Mouse (Mus musculus) G1E (cell line): ENCODE data around the gene Cks1brt. TPM values are rescaled to one million over a fixed set of nuclear protein-coding genes. Genes with fewer than 3 reads are reported as not detected.
"Not testable (repeated sequence)": the region's sequence is repeated elsewhere in the genome, so short reads cannot be mapped to it uniquely, and the experiment has no call there.

ENCODE experiments used
- ATAC-seq: 2 replicates; pipeline ENCODE4 v1.8.0; 2016; ENCODE audit warnings: mild to moderate bottlenecking; ENCODE audit not compliant: insufficient number of reproducible peaks, poor library complexity, low FRiP score, severe bottlenecking; ENCODE audit errors: extremely low read depth
- DNase-seq: peaks from one replicate; pipeline ENCODE4 v3.0.0; 2012; ENCODE audit warnings: low spot score
- H3K27me3 ChIP-seq: 2 replicates; pipeline ENCODE4 v1.6.1; 2012; ENCODE audit warnings: mild to moderate bottlenecking, low read length, inconsistent platforms; ENCODE audit not compliant: insufficient read depth
- H3K36me3 ChIP-seq: replicated peaks from 2 replicates; pipeline ENCODE3; 2012; ENCODE audit warnings: mild to moderate bottlenecking, inconsistent platforms
- H3K4me1 ChIP-seq: 2 replicates; pipeline ENCODE4 v1.6.1; 2012; ENCODE audit warnings: low read depth, low read length, inconsistent platforms, mixed read lengths; ENCODE audit not compliant: insufficient read depth
- H3K4me3 ChIP-seq: 2 replicates; pipeline ENCODE4 v1.5.1; 2012; ENCODE audit warnings: low read depth, mild to moderate bottlenecking, inconsistent platforms, low read length, moderate library complexity, mixed read lengths
- H3K9me3 ChIP-seq: replicated peaks from 2 replicates; pipeline ENCODE4 v1.6.1; 2012; ENCODE audit warnings: inconsistent platforms
- CTCF ChIP-seq: IDR thresholded peaks from 2 replicates; pipeline ENCODE4 v1.5.1; 2012; ENCODE audit warnings: low read depth, low read length, inconsistent platforms, mixed read lengths
- GATA1 ChIP-seq: IDR thresholded peaks from 2 replicates; pipeline ENCODE4 v1.6.1; 2012; ENCODE audit warnings: borderline replicate concordance, low read length, inconsistent platforms, mixed read lengths
- GATA2 ChIP-seq: IDR thresholded peaks from 2 replicates; pipeline ENCODE4 v1.6.1; 2012; ENCODE audit warnings: low read depth, low read length, inconsistent platforms, borderline replicate concordance
- POLR2AphosphoS5 ChIP-seq: IDR thresholded peaks from 2 replicates; pipeline ENCODE4 v1.6.1; 2012; ENCODE audit warnings: low read depth, low read length, inconsistent platforms; ENCODE audit not compliant: insufficient replicate concordance
- TAL1 ChIP-seq: conservative IDR thresholded peaks from 2 replicates; pipeline ENCODE4 v1.6.1; 2012; ENCODE audit warnings: low read depth, low read length, inconsistent platforms, mixed read lengths
- polyA plus RNA-seq: library from polyadenylated mRNA; stranded (reverse); fragments of >175 nt; gene quantifications from 2 replicates; pipeline ENCODE4 v1.2.3, GENCODE M21; 2012
- total RNA-seq, 2 experiments: library from RNA; stranded (forward) in 1 of 2; stranded (reverse) in 1 of 2; fragments of 200-1000 nt in 1 of 2; fragments of >200 nt in 1 of 2; fragmentation: Nextera tagmentation in 1 of 2; gene quantifications; 2 replicates each; pipeline ENCODE4 v1.2.3; 2014 to 2017

Cks1brt gene
- total RNA-seq (2014; fragmentation: Nextera tagmentation) (not detected in 2 replicates), total RNA-seq (2017) (0.16 TPM in 1 of 2 replicates, not detected in the other), polyA plus RNA-seq (not detected in 2 replicates)

GRCm38 (mm10) chr8:85151624-85152023 lies at the start of gene Cks1brt:
Gene Cks1brt, plus strand, starts transcription at chr8:85151924.
- no peak for DNase-seq
- TF ChIP-seq POLR2AphosphoS5 (no peak), CTCF (no peak), GATA2 (no peak), GATA1 (no peak), TAL1 (no peak)
- no peaks in the 10 kb centered on the region for H3K36me3 ChIP-seq
- no peak for ATAC-seq
- no peaks in the 10 kb centered on the region for H3K27me3 ChIP-seq
- no peak within 1 kb of the TSS for H3K4me3 ChIP-seq
- H3K9me3 ChIP-seq, result peaks cover 33% of the 10 kb centered on the region
- H3K4me1 ChIP-seq, result no peaks in the 10 kb centered on the region

GRCm38 (mm10) chr8:85113241-85113640 lies 38.5 kb upstream of the Cks1brt start:
- ATAC-seq, result no peak
- Histone ChIP-seq H3K4me3 (no peak overlapping the region), H3K4me1 (no peaks in the 10 kb centered on the region)

DNA sequence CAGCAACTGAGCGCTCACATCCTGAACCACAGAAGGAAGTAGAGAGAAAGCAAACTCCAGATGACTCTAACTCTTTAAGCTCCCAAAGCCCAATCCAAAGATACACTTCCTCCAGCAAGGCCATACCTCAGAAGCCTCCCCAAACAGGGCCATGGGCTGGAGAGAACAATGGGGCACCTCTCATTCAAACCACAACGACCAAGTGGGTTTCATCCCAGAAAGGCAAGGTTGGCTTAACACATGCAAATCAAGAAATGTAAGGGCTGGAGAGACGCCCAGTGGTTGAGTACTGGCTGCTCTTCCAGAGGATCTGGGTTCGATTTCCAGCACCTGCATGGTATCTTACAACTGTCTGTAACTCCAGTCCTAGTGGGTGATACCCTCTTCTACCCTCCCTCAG lies 36.2 kb upstream of the Cks1brt start:
- ATAC-seq, result no peak
- Histone ChIP-seq H3K36me3 (no peaks in the 10 kb centered on the region), H3K4me3 (no peak overlapping the region), H3K27me3 (peaks cover 6% of the 10 kb centered on the region; the same call in 1 of the 2 replicates), H3K9me3 (no peaks in the 10 kb centered on the region), H3K4me1 (no peaks in the 10 kb centered on the region)
- DNase-seq, result no peak
- TF ChIP-seq POLR2AphosphoS5 (no peak), GATA2 (no peak), CTCF (no peak)

More at GRCm38 (mm10) chr8:85113241-85113640, 38.5 kb upstream of the Cks1brt start:
- H3K27me3 ChIP-seq, result peaks cover 8% of the 10 kb centered on the region
- no peaks in the 10 kb centered on the region for H3K36me3 ChIP-seq
- no peak for TF ChIP-seq GATA2
- no peak for TF ChIP-seq POLR2AphosphoS5
- TF ChIP-seq CTCF, result no peak
- TF ChIP-seq GATA1, result no peak
- no peak for TF ChIP-seq TAL1
- DNase-seq, result no peak
- no peaks in the 10 kb centered on the region for H3K9me3 ChIP-seq

GRCm38 (mm10) chr8:85116984-85117383 lies 34.7 kb upstream of the Cks1brt start:
- no peak for TF ChIP-seq GATA2
- TF ChIP-seq GATA1, result no peak
- no peak for TF ChIP-seq CTCF
- TF ChIP-seq TAL1, result no peak
- no peak for TF ChIP-seq POLR2AphosphoS5
- Histone ChIP-seq H3K36me3 (no peaks in the 10 kb centered on the region), H3K9me3 (no peaks in the 10 kb centered on the region), H3K27me3 (peaks cover 6% of the 10 kb centered on the region; the same call in 1 of the 2 replicates), H3K4me3 (no peak overlapping the region), H3K4me1 (no peaks in the 10 kb centered on the region)
- ATAC-seq, result no peak
- no peak for DNase-seq

- no peak for ATAC-seq
- DNase-seq, result no peak
- H3K4me3 ChIP-seq, result no peak overlapping the region
- H3K36me3 ChIP-seq, result no peaks in the 10 kb centered on the region
- TF ChIP-seq TAL1 (no peak), GATA2 (no peak), CTCF (no peak), POLR2AphosphoS5 (no peak), GATA1 (no peak)
- peaks cover 13% of the 10 kb centered on the region for H3K27me3 ChIP-seq
- H3K9me3 ChIP-seq, result no peaks in the 10 kb centered on the region
- H3K4me1 ChIP-seq, result no peaks in the 10 kb centered on the region
These were observed 32.4 kb upstream of the Cks1brt start for GRCm38 (mm10) chr8:85119052-85119981.

GRCm38 (mm10) chr8:85120251-85120650 lies 31.5 kb upstream of the Cks1brt start:
- H3K4me3 ChIP-seq, ATAC-seq, H3K36me3 ChIP-seq, H3K4me1 ChIP-seq, H3K9me3 ChIP-seq, DNase-seq: not testable (repeated sequence)
- peaks cover 13% of the 10 kb centered on the region for H3K27me3 ChIP-seq
